8 mouse cellular contexts compared by ENCODE assay signal in genomic region chr4:155734350-155734941, GRCm38 (mm10). TPM values are rescaled to one million over a fixed set of nuclear protein-coding genes. Genes with fewer than 3 reads are reported as not detected.
DNase-seq lines count a peak whose midpoint lies in the region; ATAC-seq and TF ChIP-seq lines count a peak whose summit lies in the region.

Tmem240 (plus strand) TSS chr4:155734800.

- TF ChIP-seq CTCF in C2C12 (IDR thresholded peaks at IDR 0.05; ENCODE audit: control insufficient read depth, insufficient read depth, insufficient read length) = no peak
- no peak for TF ChIP-seq CTCF in brain, embryonic 14.5 days (IDR thresholded peaks at IDR 0.05; ENCODE audit: borderline replicate concordance, extremely low read depth, insufficient read depth, insufficient read length)

- DNase-seq in brain, embryonic 14.5 days (ENCODE audit: low read depth) = peak; percentile 98
- DNase-seq in kidney, postnatal 10 days = peak; percentile 93
- DNase-seq in natural killer cell, adult 2 months (ENCODE audit: low spot score in 2 of 2) = peak; percentile 38 to 47

- H3K36me3 ChIP-seq in C2C12 (ENCODE audit: control insufficient read depth, insufficient read depth) = peaks cover 37% of the 10 kb centered on the region
- peaks cover 45% of the 10 kb centered on the region for H3K36me3 ChIP-seq in erythroblast, embryonic 14.5 days (ENCODE audit: control insufficient read depth)
- H3K36me3 ChIP-seq in heart, embryonic 13.5 days = peaks cover 47% of the 10 kb centered on the region
- H3K36me3 ChIP-seq in liver, embryonic 12.5 days = peaks cover 35% of the 10 kb centered on the region
- H3K36me3 ChIP-seq in stomach, embryonic 15.5 days = peaks cover 4% of the 10 kb centered on the region; the same call in 1 of the 2 replicates

- no peaks in the 10 kb centered on the region for H3K27me3 ChIP-seq in C2C12 (ENCODE audit: control insufficient read depth, insufficient read depth, insufficient read length)
- peaks cover 4% of the 10 kb centered on the region; the same call in 1 of the 2 replicates for H3K27me3 ChIP-seq in erythroblast, embryonic 14.5 days (ENCODE audit: control insufficient read depth)
- H3K27me3 ChIP-seq in heart, embryonic 13.5 days (replicated peaks) = no peaks in the 10 kb centered on the region
- H3K27me3 ChIP-seq in liver, embryonic 12.5 days (replicated peaks) = no peaks in the 10 kb centered on the region
- H3K27me3 ChIP-seq in stomach, embryonic 15.5 days (replicated peaks) = no peaks in the 10 kb centered on the region

- ATAC-seq in heart, embryonic 13.5 days (ENCODE audit: extremely low read depth, insufficient number of reproducible peaks, low FRiP score, low TSS enrichment) = peak; percentile 76
- ATAC-seq in liver, embryonic 12.5 days = peak; percentile 89
- peak; percentile 87 for ATAC-seq in stomach, embryonic 15.5 days (ENCODE audit: insufficient read depth, low FRiP score, low read depth)

- peak within 1 kb of the TSS; percentile 92 for H3K4me2 ChIP-seq in heart, embryonic 13.5 days
- peak within 1 kb of the TSS; percentile 96 for H3K4me2 ChIP-seq in liver, embryonic 12.5 days
- peak within 1 kb of the TSS; percentile 67 for H3K4me2 ChIP-seq in stomach, embryonic 15.5 days

- peak within 1 kb of the TSS; percentile 45 for H3K4me3 ChIP-seq in C2C12 (ENCODE audit: insufficient read depth, poor library complexity, severe bottlenecking)
- peak within 1 kb of the TSS; percentile 75 for H3K4me3 ChIP-seq in erythroblast, embryonic 14.5 days (replicated peaks)
- H3K4me3 ChIP-seq in heart, embryonic 13.5 days = peak within 1 kb of the TSS; percentile 84
- peak within 1 kb of the TSS; percentile 78 for H3K4me3 ChIP-seq in liver, embryonic 12.5 days
- H3K4me3 ChIP-seq in stomach, embryonic 15.5 days (replicated peaks) = peak within 1 kb of the TSS; percentile 86

- H3ac ChIP-seq in C2C12 (ENCODE audit: control insufficient read depth, insufficient read length, low read depth) = peak within 1 kb of the TSS; percentile 90

- WGBS in heart, embryonic 13.5 days = under 1% methylated on average over 34 of the region's 35 CpGs
- 1% methylated on average over 35 of the region's 35 CpGs for WGBS in liver, embryonic 12.5 days (ENCODE audit: insufficient replicate concordance)
- WGBS in stomach, embryonic 15.5 days = 1% methylated on average over 33 of the region's 35 CpGs

- no peaks in the 10 kb centered on the region for H3K79me3 ChIP-seq in C2C12 (ENCODE audit: low read depth)

- H3K4me1 ChIP-seq in erythroblast, embryonic 14.5 days (ENCODE audit: control insufficient read depth) = peaks cover 26% of the 10 kb centered on the region
- H3K4me1 ChIP-seq in heart, embryonic 13.5 days = peaks cover 18% of the 10 kb centered on the region
- peaks cover 40% of the 10 kb centered on the region for H3K4me1 ChIP-seq in liver, embryonic 12.5 days
- peaks cover 14% of the 10 kb centered on the region for H3K4me1 ChIP-seq in stomach, embryonic 15.5 days

- H3K79me2 ChIP-seq in C2C12 (ENCODE audit: control insufficient read depth, insufficient read depth) = peaks cover 7% of the 10 kb centered on the region

- peak within 1 kb of the TSS; percentile 91 for H3K9ac ChIP-seq in heart, embryonic 13.5 days
- H3K9ac ChIP-seq in liver, embryonic 12.5 days = peak within 1 kb of the TSS; percentile 76
- peak within 1 kb of the TSS; percentile 75 for H3K9ac ChIP-seq in stomach, embryonic 15.5 days

- H3K27ac ChIP-seq in heart, embryonic 13.5 days (replicated peaks) = peak within 1 kb of the TSS; percentile 87
- peak within 1 kb of the TSS; percentile 70 for H3K27ac ChIP-seq in liver, embryonic 12.5 days
- peak within 1 kb of the TSS; percentile 92 for H3K27ac ChIP-seq in stomach, embryonic 15.5 days

- no peaks in the 10 kb centered on the region for H3K9me3 ChIP-seq in erythroblast, embryonic 14.5 days (ENCODE audit: control insufficient read depth, low read length)
- H3K9me3 ChIP-seq in heart, embryonic 13.5 days = no peaks in the 10 kb centered on the region
- H3K9me3 ChIP-seq in liver, embryonic 12.5 days (replicated peaks) = no peaks in the 10 kb centered on the region
- H3K9me3 ChIP-seq in stomach, embryonic 15.5 days = no peaks in the 10 kb centered on the region

- peak; percentile 78 for TF ChIP-seq POLR2A in brain, embryonic 14.5 days (IDR thresholded peaks at IDR 0.05; ENCODE audit: borderline replicate concordance, extremely low read depth, insufficient read depth, insufficient read length, poor library complexity, severe bottlenecking)

TF ChIP-seq in C2C12, 6 proteins besides CTCF, POLR2A, EP300 and RAD21:
- TF ChIP-seq MYOD1 (IDR thresholded peaks at IDR 0.05; ENCODE audit: control insufficient read depth, insufficient read length, low read depth) = no peak

RNA-seq across cellular contexts. Expression of gene Tmem240, which starts in this region (rescaled TPM):
- 0.39 TPM for polyA plus RNA-seq in C2C12 (2012; fragmentation: generic; extraction: Trizol)
- 31.1 and 31.4 TPM in 2 replicates for polyA plus RNA-seq in brain, embryonic 14.5 days (2012; rRNA removed)
- 0.01 and 0.06 TPM in 2 replicates for polyA plus RNA-seq in erythroblast, embryonic 14.5 days (2012)
- 0.46 and 0.51 TPM in 2 replicates for polyA plus RNA-seq in heart, embryonic 13.5 days (2015; fragmentation: Nextera tagmentation; extraction: Ambion mirVana)
- polyA plus RNA-seq in liver, embryonic 12.5 days (2016; fragmentation: Nextera tagmentation; extraction: Ambion mirVana) = 0.17 and 0.24 TPM in 2 replicates
- 0.80 and 0.85 TPM in 2 replicates for polyA plus RNA-seq in stomach, embryonic 15.5 days (2015; fragmentation: Nextera tagmentation; extraction: Ambion mirVana)

Comparison
In these comparisons a context has a peak if more than half of its experiments do, and no peak if none do; other contexts are left out.
1. Peak in every context shown above with its lines: DNase-seq, ATAC-seq, H3K4me3 ChIP-seq and H3K27ac ChIP-seq.
2. RNA of gene Tmem240 (polyA plus RNA-seq): 31.1 to 31.4 TPM in brain, embryonic 14.5 days; 0.80 to 0.85 TPM in stomach, embryonic 15.5 days, 0.46 to 0.51 TPM in heart, embryonic 13.5 days, 0.39 TPM in C2C12 (single experiment), 0.17 to 0.24 TPM in liver, embryonic 12.5 days and 0.01 to 0.06 TPM in erythroblast, embryonic 14.5 days; every median in the first group is over 10 times any median in the second.
3. Peak in ATAC-seq, H3K4me3 ChIP-seq, H3K27ac ChIP-seq, H3K9ac ChIP-seq and H3K4me2 ChIP-seq in heart, embryonic 13.5 days; RNA of the gene not detected or under 1 TPM.
4. Peak in ATAC-seq, H3K4me3 ChIP-seq, H3K27ac ChIP-seq, H3K9ac ChIP-seq and H3K4me2 ChIP-seq in liver, embryonic 12.5 days; RNA of the gene not detected or under 1 TPM.
5. Peak in ATAC-seq, H3K4me3 ChIP-seq, H3K27ac ChIP-seq, H3K9ac ChIP-seq and H3K4me2 ChIP-seq in stomach, embryonic 15.5 days; RNA of the gene not detected or under 1 TPM.
6. DNase-seq: peak in every context shown above with its lines; median percentile 98 in brain, embryonic 14.5 days; 93 in kidney, postnatal 10 days; 42 in natural killer cell, adult 2 months.